Mouse (Mus musculus) adrenal gland (tissue): Measurements from ENCODE around the gene Fap.

Experiments
- intact Hi-C: fragments of 180-260 bp; cut with DNase I; formaldehyde crosslinking; loops from one replicate; pipeline ENCODE4 v1.15.1; 2025

Fap gene

DNA sequence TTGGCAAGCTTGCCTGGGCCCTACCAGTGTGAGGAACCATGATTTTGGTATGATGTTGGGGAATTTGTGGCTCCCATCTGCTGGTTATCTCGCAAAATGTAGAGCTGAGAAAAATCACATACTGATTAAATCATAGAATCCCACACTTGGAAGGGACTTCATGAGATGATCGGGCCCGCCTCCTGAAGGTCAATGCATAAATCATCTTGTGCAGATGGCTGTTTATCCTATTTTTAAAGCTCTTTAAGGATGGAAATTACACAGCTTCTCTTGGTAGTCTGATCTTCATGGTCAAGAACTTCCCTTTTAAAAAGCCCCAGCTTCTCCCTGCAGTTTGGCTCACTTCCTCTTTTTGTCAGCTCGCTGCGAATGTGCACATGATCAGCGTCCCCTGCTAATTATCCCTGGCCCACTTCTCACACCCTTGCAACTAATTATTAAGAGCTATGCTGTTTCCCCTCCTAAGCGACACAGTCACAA is 113.6 kb downstream of the Fap start:
- intact Hi-C loops: no loop called here

DNA sequence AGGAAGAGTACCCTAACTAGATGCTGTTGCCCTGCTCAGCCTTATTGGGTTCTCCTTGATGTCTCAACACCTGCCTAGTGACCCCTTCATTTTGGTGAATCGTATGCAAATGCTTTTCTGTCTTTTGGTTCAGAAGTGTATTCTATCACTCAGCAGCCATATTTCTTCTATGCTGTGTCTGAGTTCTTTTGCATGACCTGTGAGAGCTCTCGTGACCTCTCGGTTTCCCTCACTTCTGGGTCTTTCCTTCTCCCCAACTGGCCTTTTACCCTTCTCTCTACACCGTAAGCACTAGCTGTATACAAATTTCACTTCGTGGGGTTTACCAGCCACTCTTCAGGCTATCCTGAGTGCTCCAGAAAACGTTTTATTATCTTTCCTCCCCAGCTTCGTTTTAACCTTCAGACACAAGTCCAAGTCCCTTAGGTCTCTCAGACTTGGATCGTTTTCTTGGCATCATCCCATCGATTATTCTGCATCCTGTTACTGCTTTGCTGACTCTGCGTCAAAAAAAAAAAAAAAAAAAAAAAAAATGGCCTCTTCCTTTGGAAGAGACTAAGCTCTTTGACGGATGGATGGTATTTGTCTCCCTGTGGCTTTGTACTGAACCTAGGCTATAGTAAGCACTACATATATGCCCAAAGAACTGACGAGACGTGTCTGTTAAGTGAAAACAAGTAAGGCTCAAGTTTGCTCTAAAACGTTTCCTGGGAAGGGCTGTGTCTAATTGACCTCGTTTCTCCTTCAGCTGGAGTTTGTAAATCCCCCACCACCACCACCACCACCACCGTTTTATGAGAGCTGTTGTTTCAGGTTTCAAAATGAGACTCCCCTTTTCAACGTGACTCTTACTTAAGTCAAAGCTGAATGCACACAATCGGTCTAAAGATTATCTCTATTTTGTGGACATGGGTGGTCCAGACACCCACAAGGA is 114.4 kb downstream of the Fap start:
- intact Hi-C loops: loop anchor here (2.0 to 5.0 kb wide), 2 partner anchors 112 to 473 kb away; no protein-coding TSS in a partner anchor

DNA sequence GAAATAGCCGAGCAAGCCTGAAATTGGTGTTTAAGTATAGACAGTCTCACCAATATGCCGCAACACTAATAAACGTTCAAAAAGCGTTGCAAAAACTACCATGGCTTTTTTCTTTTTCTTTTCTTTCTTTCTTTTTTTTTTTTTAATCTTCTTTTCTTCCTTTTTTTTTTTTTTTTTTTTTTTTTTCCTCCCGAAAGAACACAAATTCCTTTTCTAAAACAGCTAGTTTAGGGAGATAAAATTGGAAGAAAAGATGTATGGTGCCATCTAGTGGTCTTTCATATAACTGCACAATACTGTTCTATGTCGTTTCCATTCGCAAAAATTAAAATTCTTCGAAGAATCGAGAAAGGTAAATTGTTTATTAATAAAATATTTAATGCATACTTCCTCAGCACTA is 115.8 kb downstream of the Fap start:
- intact Hi-C loops: loop anchor here (2.0 to 5.0 kb wide), 2 partner anchors 111 to 471 kb away; no protein-coding TSS in a partner anchor

DNA sequence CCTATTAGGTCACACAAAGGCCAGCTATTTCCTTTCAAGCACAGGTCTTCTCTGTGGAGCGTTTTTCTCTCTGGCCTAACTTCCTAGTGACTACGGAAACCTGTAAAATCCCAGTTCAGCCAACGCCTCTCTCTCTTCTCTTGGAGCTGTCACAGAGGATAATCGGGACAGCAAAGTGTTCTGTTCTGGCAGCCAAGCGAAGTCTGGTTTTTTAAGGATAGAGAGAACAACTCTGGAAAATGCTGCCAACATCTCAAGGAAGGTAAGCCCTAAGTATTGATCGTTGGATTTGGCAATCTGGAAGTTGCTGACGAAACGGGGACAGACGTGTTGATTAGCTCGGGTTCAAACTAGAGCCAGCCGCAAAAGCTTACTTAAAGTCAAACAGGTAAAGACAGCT is 118.9 kb downstream of the Fap start:
- intact Hi-C loops: loop anchor here (5.0 kb wide), 1 partner anchor 108 kb away; no protein-coding TSS in a partner anchor

DNA sequence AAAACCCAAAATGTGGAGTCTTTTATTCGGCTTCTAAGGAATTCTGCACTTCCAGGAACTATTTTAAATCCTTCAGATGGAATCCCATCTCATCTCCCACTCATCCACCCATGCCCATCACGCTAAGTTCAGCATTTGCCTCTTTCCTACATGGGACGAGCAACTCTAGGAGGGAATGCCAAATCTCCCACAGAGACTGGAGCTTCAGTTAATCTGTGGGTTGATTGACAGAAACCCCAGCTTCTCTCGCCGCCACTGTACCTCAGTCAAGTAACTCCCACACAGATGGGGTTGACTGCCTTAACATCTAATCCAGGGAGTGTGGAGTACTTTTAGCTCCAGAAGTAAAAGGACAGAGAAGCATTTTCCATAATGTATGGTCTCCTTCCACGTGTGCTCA is 119.8 kb downstream of the Fap start:
- intact Hi-C loops: no loop called here
